Mouse (Mus musculus): ENCODE results near the gene Serpinb6a.

The Serpinb6a gene

GRCm38 (mm10) chr13:33921041-33921440 lies 81.6 kb downstream of the Serpinb6a start:
- in situ Hi-C loops (cut with MboI, MseI): no loop called here

DNA sequence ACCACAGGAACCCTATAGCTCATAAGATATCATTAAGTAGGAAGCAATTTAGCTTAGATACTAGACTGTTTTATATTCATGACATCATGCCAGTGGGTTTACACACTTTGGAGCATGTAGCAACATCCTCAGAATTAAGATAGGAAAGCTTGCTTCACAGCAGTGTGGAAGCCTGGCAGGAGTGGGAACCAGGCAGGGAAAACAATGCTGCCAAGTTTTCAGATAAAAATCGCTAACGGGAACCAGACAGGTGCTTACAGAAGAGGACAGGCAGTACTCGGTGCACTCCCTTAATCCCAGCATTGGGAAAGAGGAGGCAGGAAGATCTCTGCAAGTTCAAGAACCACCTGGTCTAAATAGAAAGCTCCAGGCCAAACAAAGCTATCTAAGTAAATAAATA lies 95.8 kb downstream of the Serpinb6a start:
- in situ Hi-C loops (cut with MboI, MseI): no loop called here

DNA sequence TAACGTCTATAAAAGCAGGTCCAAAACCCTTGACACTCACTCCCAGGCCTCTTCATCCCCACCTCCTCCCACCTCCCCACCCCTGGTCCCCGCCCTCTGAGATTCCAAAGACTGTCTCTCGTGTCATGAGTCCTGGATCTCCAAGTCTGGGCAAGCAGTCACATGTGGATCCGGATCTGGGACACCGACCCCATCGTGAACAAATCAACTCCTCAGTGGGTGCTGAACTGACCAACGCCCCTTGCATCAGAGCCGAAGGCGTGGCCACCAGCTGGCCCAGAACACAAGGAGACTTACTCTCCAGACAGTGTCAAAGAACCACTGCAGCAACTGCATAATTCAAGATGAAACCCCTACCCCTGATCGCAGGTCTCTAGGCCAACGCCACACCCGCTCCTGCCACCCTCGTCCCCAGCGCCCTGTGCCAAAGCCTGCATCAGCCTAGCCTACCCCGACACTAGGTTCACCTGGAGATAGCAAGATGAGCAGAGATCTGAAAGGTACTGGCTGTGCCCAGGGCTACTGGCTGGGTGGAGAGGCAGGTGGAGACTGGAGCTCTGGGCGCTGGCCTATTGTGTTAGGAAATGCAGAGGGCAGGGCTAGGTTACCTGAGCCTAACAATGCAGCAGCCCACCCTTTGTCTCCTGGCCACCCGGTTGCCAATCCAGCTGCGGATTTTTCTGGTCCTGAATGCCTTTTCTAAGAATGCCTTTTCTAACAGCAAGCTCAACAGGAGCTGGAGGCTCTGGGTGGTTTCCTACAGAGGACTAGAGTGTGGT lies 97.2 kb downstream of the Serpinb6a start, which contains the start of gene Serpinb6c:
Serpinb6c (minus strand) TSS at position 533 of the 779 bp plus-strand sequence.
- in situ Hi-C loops (cut with MboI, MseI): no loop called here

DNA sequence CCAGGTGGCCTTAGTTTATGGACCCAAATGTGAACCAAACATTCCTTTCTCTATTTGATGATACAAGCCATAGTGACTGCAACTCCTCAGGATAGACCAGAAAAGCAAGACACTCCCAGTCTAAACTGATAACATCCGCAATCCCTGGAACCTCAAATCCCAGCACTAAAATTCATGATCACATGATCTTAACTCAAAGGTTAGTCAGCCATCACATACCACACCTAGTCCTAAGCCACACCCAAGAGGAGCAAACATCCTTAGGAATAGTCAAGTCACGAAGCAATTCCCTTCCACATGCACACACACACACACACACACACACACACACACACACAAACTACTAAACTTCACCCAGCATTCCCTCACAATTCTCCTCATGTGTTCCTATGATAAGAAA lies 99.3 kb downstream of the Serpinb6a start:
- in situ Hi-C loops (cut with MboI, MseI): no loop called here

- in situ Hi-C loops (cut with MboI, MseI): no loop called here
Measured at GRCm38 (mm10) chr13:33894207-33894606, 108.4 kb downstream of the Serpinb6a start.

Data from T-helper 1 cell (primary cell).